Mouse (Mus musculus) liver, adult 2 months (tissue): Measurements from ENCODE around the gene Slc37a4.
A peak's percentile ranks its signal among the peaks of the same experiment; 100 is the strongest.

Source experiments
- CTCF ChIP-seq: fragments of 200-500 bp; IDR thresholded peaks from 2 replicates; pipeline ENCODE4 v1.5.1; 2011; ENCODE audit warnings: low read depth, low read length, control low read depth
- POLR2A ChIP-seq: fragments of 200-500 bp; IDR thresholded peaks from 2 replicates; pipeline ENCODE4 v1.6.1; 2011; ENCODE audit warnings: low read length, control low read depth; ENCODE audit not compliant: insufficient read depth; ENCODE audit errors: extremely low read depth

DNA sequence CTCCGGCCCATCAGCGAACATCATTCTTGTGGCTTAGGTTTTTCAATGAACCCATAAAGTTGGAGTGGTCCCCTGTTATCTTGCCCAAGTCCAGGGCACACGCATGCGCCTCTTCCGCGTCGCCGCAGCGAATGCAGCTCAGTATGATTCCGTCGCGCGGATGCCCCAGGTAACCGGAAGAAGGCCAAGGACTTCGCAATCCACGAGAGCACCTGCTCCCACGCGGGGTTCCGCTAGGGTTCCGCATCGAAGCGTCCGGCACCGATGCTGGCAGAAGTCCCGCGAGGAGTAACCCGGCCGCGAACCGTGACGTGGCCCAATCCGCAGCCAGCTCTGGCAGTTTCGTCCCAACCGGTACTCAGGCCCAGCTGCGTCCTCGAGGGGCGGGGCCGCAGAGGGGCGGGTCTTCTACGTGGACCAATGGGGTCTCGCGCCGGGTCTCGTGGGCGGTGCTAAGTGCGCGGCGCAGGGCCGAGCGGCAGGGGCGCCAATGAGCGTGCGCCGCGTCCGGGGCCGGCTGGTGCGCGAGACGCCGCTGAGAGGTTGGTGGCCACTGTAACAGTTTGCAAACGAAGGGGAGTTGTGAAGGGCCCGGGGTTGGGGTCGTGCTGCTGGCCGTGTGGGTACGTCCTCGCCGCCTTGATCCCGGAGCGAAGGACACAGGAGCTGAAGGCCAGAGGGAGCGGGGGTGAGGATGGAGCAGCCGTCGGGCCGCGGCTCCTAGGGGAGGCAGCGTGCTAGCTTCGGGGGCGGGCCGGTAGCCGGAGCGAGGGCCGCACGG is 17.4 kb upstream of the Slc37a4 start, which contains the start of gene Hyou1:
- TF ChIP-seq POLR2A (peak; percentile 77), CTCF (peak; percentile 12; the same call in 1 of the 2 replicates)
